Mouse (Mus musculus): Measurements from ENCODE around the gene Mettl7a3. TPM values are rescaled to one million over a fixed set of nuclear protein-coding genes. Genes with fewer than 3 reads are reported as not detected.

Mettl7a3 gene
- total RNA-seq, 2 experiments from 2014 or later, result 0.17 to 0.33 TPM

DNA sequence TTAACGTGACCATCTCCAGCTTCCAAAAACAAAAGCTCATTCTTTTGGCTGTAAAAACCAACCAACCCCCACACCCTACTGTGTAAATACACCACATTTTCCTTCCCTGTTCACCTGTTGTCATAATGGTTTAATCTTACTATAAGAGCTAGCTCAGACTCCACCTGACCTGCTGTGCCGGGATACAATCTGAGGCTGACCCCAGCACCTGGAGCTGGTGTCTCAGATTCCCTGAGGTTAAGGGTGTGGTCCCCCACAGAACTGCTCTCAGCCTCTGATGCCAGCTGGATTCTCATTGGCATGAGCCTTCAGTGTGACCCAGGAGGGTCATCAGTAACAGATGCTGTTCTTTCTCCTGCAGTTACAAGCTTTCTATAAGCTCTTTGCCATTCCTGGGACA is 45.4 kb downstream of the Mettl7a3 start:
- intact Hi-C loops (cut with DNase I), result no loop called here
- DNase-seq, result no peak

DNA sequence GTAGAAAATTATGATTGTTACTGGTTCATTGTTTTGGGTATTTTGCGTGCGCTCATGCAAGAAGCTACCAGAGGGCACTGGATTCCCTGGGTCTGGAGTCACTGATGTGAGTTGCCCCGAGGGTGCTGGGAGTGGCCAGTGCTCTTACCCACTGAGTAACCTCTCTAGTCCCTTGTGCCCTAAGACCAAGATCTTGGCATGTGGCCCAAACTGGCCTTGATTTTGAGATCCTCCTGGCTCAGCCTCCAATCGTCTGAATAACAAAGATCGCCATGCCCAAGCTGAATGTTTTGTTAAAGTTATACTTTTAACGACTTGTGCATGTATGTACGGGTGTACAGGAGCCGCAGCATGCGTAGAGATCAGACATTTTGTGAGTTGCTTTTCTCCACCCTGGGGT is 51.0 kb downstream of the Mettl7a3 start:
- intact Hi-C loops (cut with DNase I), result no loop called here
- DNase-seq, result no peak

DNA sequence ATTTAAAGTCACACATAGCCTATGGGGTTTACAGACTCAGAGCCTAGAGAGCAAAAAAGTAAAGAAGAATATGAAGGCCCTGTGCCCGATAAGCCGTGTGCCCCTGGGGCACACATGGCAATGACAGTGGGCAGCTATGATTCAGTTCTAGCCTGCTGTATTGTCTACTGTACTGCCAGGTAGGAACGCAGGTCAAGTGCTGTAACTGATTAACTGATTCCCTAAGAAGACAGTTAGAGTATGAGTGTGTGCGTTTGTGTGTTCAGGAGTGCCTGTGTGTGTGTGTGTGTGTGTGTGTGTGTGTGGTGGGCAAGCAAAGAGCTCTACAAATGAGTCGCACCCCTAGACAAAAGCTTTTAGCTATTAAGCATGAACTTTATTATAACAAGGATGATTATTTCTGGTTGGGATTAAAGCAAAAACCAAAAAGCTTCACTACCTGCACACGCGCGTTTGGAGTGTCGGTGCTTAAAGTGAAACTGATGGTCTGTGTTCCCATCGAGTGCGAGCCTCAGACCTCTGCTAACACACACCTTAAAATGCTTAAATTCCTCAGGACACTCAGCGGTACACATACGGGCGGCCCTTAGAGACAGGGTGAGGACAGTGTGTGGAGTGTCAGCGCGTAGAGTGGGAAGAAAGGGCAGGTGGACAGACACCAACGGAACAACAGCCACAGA is 53.0 kb downstream of the Mettl7a3 start:
- DNase-seq, result no peak
- intact Hi-C loops (cut with DNase I), result no loop called here

DNA sequence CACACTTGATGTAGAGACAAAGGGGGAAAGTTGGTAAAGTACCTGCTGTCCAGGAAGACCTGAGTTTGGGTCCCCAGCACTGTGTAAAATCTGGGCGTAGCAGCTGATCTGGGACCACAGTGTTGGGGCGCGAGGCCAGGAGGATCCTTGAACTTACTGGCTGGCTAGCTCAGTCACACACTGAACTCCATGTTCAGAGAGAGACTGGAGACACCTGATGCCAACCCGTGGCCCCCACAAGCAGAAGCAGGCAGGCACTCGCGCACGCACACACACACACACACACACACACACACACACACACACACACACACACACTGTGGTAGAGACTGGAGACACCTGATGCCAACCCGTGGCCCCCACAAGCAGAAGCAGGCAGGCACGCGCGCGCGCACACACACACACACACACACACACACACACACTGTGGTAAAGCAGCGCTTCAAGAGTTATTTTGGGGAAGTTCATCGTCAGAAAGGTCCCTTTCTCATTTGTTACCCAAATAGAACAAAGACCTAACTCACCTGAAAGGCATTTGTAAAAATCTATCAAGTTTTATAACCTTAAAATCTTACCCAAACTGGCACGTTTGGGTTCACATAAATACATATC is 53.6 kb downstream of the Mettl7a3 start:
- no peak for DNase-seq
- intact Hi-C loops (cut with DNase I), result no loop called here

DNA sequence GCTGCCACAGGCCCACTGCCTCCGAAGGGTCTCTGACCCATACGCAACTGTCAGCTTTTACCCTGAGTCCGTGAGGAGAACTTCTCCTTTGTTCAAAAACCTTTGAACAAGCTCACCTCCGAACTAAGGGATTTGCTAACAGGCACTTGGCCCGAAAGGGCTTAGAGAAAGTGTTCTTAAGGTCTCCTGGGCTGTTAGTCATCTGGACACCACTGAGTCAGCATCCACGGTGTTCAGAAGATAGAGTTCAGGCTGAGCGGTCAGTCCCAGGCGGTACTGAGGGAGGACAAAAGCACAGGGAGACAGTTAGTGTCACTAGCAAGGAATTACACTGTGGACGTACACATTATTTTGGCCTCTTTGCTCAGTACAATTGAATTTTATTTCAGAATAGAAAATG is 54.2 kb downstream of the Mettl7a3 start:
- intact Hi-C loops (cut with DNase I), result no loop called here
- no peak for DNase-seq

Other genes starting within 250 kb of the Mettl7a3 start
- 10 to 100 TPM; 36.7 to 47.1 TPM for gene Atf1, start 107.1 kb upstream of the Mettl7a3 start, total RNA-seq (2021)
- gene Tmprss12, start 54.1 kb upstream of the Mettl7a3 start, total RNA-seq (2021), result not detected
- gene Mettl7a1, start 30.8 kb upstream of the Mettl7a3 start, total RNA-seq (2021), result 10 to 100 TPM; 27.9 to 31.9 TPM
- not detected for gene Methig1, start 18.2 kb downstream of the Mettl7a3 start, total RNA-seq (2021)
- gene Mettl7a2, start 18.3 kb downstream of the Mettl7a3 start, total RNA-seq (2021), result under 1 TPM; 0.20 to 0.25 TPM
- gene Higd1c, start 29.6 kb downstream of the Mettl7a3 start, total RNA-seq (2021), result not detected
- not detected for gene Gm5475, start 87.2 kb downstream of the Mettl7a3 start, total RNA-seq (2021)
- 10 to 100 TPM; 37.5 to 48.9 TPM for gene Slc11a2, start 90.1 kb downstream of the Mettl7a3 start, total RNA-seq (2021)
- 1 to 10 TPM; 8.0 to 9.3 TPM for gene Letmd1, start 134.1 kb downstream of the Mettl7a3 start, total RNA-seq (2021)
- 1 to 10 TPM; 2.3 to 2.5 TPM for gene Csrnp2, start 160.6 kb downstream of the Mettl7a3 start, total RNA-seq (2021)
- 10 to 100 TPM in 1 of 2 experiments, 1 to 10 TPM in 1; 9.2 to 10.8 TPM for gene Tfcp2, start 217.1 kb downstream of the Mettl7a3 start, total RNA-seq (2021)

Measured in gastrocnemius, postnatal 36 days (tissue).